Mouse (Mus musculus): ENCODE measurements at regions not wholly inside any gene's neighbourhood (a gene's known extent, or its start where the extent isn't known, plus 50 kb on each side); places are given as distances from the start of the nearest gene placed in this dataset.

GRCm38 (mm10) chr5:12872888-12873287 lies 252.3 kb upstream of the Sema3a start:
- Histone ChIP-seq H3K36me3 (ENCODE audit: control insufficient read depth, insufficient read depth) (no peaks in the 10 kb centered on the region), H3ac (ENCODE audit: control insufficient read depth, insufficient read length) (no peak overlapping the region), H3K27me3 (ENCODE audit: control insufficient read depth, insufficient read depth, insufficient read length) (no peaks in the 10 kb centered on the region), H3K4me2 (ENCODE audit: low read depth) (no peak overlapping the region), H3K79me2 (ENCODE audit: control insufficient read depth, insufficient read depth) (no peaks in the 10 kb centered on the region), H3K4me3 (no peak overlapping the region)
- TF ChIP-seq POLR2A (IDR thresholded peaks at IDR 0.05; ENCODE audit: insufficient read length, low read depth): no peak
- no peak for TF ChIP-seq CEBPB (IDR thresholded peaks at IDR 0.05; ENCODE audit: insufficient read depth, poor library complexity, severe bottlenecking)
- TF ChIP-seq MYOG (IDR thresholded peaks at IDR 0.05; ENCODE audit: control insufficient read depth in 1 of 3, insufficient read depth in 1 of 3, insufficient read length in 2 of 3, low read depth in 2 of 3): no peak
- TF ChIP-seq MAX (IDR thresholded peaks at IDR 0.05; ENCODE audit: low read depth): no peak
- no peak for TF ChIP-seq SRF (IDR thresholded peaks at IDR 0.05; ENCODE audit: control insufficient read depth, insufficient read length, low read depth)
- no peak for TF ChIP-seq REST (IDR thresholded peaks at IDR 0.05; ENCODE audit: insufficient read depth, insufficient read length)
- no peak for TF ChIP-seq USF1 (IDR thresholded peaks at IDR 0.05; ENCODE audit: low read depth)
- TF ChIP-seq MYOD1 (IDR thresholded peaks at IDR 0.05; ENCODE audit: control insufficient read depth in 1 of 3, insufficient read length in 2 of 3, low read depth in 2 of 3): no peak
- TF ChIP-seq TCF3 (IDR thresholded peaks at IDR 0.05; ENCODE audit: insufficient read length, low read depth): no peak
- no peak for TF ChIP-seq E2F4 (IDR thresholded peaks at IDR 0.05; ENCODE audit: insufficient read depth)
- TF ChIP-seq POLR2AphosphoS2 (IDR thresholded peaks at IDR 0.05; ENCODE audit: insufficient read length, low read depth): no peak
- no peak for TF ChIP-seq TCF12 (IDR thresholded peaks at IDR 0.05; ENCODE audit: insufficient read depth, poor library complexity, severe bottlenecking)

GRCm38 (mm10) chr5:12877595-12878296 lies 247.5 kb upstream of the Sema3a start:
- Histone ChIP-seq H3K4me2 (ENCODE audit: low read depth) (no peak overlapping the region), H3K79me2 (ENCODE audit: control insufficient read depth, insufficient read depth) (no peaks in the 10 kb centered on the region), H3K4me3 (no peak overlapping the region), H3K27me3 (ENCODE audit: control insufficient read depth, insufficient read depth, insufficient read length) (no peaks in the 10 kb centered on the region), H3K36me3 (ENCODE audit: control insufficient read depth, insufficient read depth) (no peaks in the 10 kb centered on the region), H3ac (ENCODE audit: control insufficient read depth, insufficient read length) (no peak overlapping the region)
- TF ChIP-seq TCF12 (IDR thresholded peaks at IDR 0.05; ENCODE audit: insufficient read depth, poor library complexity, severe bottlenecking) (no peak), E2F4 (IDR thresholded peaks at IDR 0.05; ENCODE audit: insufficient read depth) (no peak), MYOG (IDR thresholded peaks at IDR 0.05; ENCODE audit: control insufficient read depth in 1 of 3, insufficient read depth in 1 of 3, insufficient read length in 2 of 3, low read depth in 2 of 3) (no peak), REST (IDR thresholded peaks at IDR 0.05; ENCODE audit: insufficient read depth, insufficient read length) (no peak), USF1 (IDR thresholded peaks at IDR 0.05; ENCODE audit: low read depth) (no peak), MYOD1 (IDR thresholded peaks at IDR 0.05; ENCODE audit: control insufficient read depth in 1 of 3, insufficient read length in 2 of 3, low read depth in 2 of 3) (no peak), CEBPB (IDR thresholded peaks at IDR 0.05; ENCODE audit: insufficient read depth, poor library complexity, severe bottlenecking) (no peak), POLR2AphosphoS2 (IDR thresholded peaks at IDR 0.05; ENCODE audit: insufficient read length, low read depth) (no peak), POLR2A (IDR thresholded peaks at IDR 0.05; ENCODE audit: insufficient read length, low read depth) (no peak), SRF (IDR thresholded peaks at IDR 0.05; ENCODE audit: control insufficient read depth, insufficient read length, low read depth) (no peak), MAX (IDR thresholded peaks at IDR 0.05; ENCODE audit: low read depth) (no peak), TCF3 (IDR thresholded peaks at IDR 0.05; ENCODE audit: insufficient read length, low read depth) (no peak)

GRCm38 (mm10) chr5:12892333-12892732 lies 232.9 kb upstream of the Sema3a start:
- no peak overlapping the region for H3K4me2 ChIP-seq (ENCODE audit: low read depth)
- H3K27me3 ChIP-seq (ENCODE audit: control insufficient read depth, insufficient read depth, insufficient read length): no peaks in the 10 kb centered on the region
- no peaks in the 10 kb centered on the region for H3K79me2 ChIP-seq (ENCODE audit: control insufficient read depth, insufficient read depth)
- H3K36me3 ChIP-seq (ENCODE audit: control insufficient read depth, insufficient read depth): no peaks in the 10 kb centered on the region
- TF ChIP-seq E2F4 (IDR thresholded peaks at IDR 0.05; ENCODE audit: insufficient read depth) (no peak), POLR2AphosphoS2 (IDR thresholded peaks at IDR 0.05; ENCODE audit: insufficient read length, low read depth) (no peak), MYOG (IDR thresholded peaks at IDR 0.05; ENCODE audit: control insufficient read depth in 1 of 3, insufficient read depth in 1 of 3, insufficient read length in 2 of 3, low read depth in 2 of 3) (no peak)
- no peak overlapping the region for H3K4me3 ChIP-seq
- H3ac ChIP-seq (ENCODE audit: control insufficient read depth, insufficient read length): no peak overlapping the region

- no peak overlapping the region for H3ac ChIP-seq (ENCODE audit: control insufficient read depth, insufficient read length)
- no peaks in the 10 kb centered on the region for H3K36me3 ChIP-seq (ENCODE audit: control insufficient read depth, insufficient read depth)
- no peaks in the 10 kb centered on the region for H3K27me3 ChIP-seq (ENCODE audit: control insufficient read depth, insufficient read depth, insufficient read length)
- H3K4me2 ChIP-seq (ENCODE audit: low read depth): no peak overlapping the region
- H3K79me2 ChIP-seq (ENCODE audit: control insufficient read depth, insufficient read depth): no peaks in the 10 kb centered on the region
- no peak for TF ChIP-seq CEBPB (IDR thresholded peaks at IDR 0.05; ENCODE audit: insufficient read depth, poor library complexity, severe bottlenecking)
- no peak for TF ChIP-seq POLR2A (IDR thresholded peaks at IDR 0.05; ENCODE audit: insufficient read length, low read depth)
- no peak overlapping the region for H3K4me3 ChIP-seq
These were observed 230.6 kb upstream of the Sema3a start for GRCm38 (mm10) chr5:12894638-12895037.

GRCm38 (mm10) chr5:12910741-12911140 lies 214.5 kb upstream of the Sema3a start:
- Histone ChIP-seq H3K27me3 (ENCODE audit: control insufficient read depth, insufficient read depth, insufficient read length) (no peaks in the 10 kb centered on the region), H3K4me3 (no peak overlapping the region), H3ac (ENCODE audit: control insufficient read depth, insufficient read length) (no peak overlapping the region), H3K79me2 (ENCODE audit: control insufficient read depth, insufficient read depth) (no peaks in the 10 kb centered on the region), H3K4me2 (ENCODE audit: low read depth) (no peak overlapping the region), H3K36me3 (ENCODE audit: control insufficient read depth, insufficient read depth) (no peaks in the 10 kb centered on the region)
- TF ChIP-seq USF1 (IDR thresholded peaks at IDR 0.05; ENCODE audit: low read depth): no peak
- TF ChIP-seq MYOG (IDR thresholded peaks at IDR 0.05; ENCODE audit: control insufficient read depth in 1 of 3, insufficient read depth in 1 of 3, insufficient read length in 2 of 3, low read depth in 2 of 3): no peak
- no peak for TF ChIP-seq POLR2AphosphoS2 (IDR thresholded peaks at IDR 0.05; ENCODE audit: insufficient read length, low read depth)
- TF ChIP-seq E2F4 (IDR thresholded peaks at IDR 0.05; ENCODE audit: insufficient read depth): no peak

Measured in myocyte (in vitro differentiated cells).